8 mouse cellular contexts compared by ENCODE assay signal in the genomic region with DNA sequence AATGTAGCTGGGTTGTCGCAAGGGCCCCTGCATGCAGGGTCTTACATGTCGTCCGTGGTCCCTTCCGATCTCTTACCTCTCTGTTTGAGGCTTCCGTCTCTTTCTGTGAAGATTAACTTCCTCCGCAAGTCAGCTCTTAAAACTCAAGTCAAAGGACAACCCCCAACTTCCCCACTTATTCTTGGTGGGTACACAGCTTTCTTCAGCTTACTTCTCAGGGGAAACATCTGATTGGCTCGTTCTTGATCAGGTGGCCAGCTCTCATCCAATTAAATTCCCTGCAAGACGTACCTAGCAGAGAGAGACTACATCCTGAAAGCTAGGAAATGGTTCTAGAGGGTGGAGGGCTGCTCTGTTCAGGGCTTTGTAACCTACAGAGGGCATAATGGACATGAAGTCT.
DNase-seq lines count a peak whose midpoint lies in the region; ATAC-seq and TF ChIP-seq lines count a peak whose summit lies in the region.
"Had no signal": no experiment of that assay in that cellular context is flagged by ENCODE, and none has a peak within 500 bp of the region (broad histone marks: within the 10 kb centered on the region; RNA-seq: fewer than 3 reads in every experiment).

No protein-coding gene starts in this region.

- 60% methylated on average over 8 of the region's 8 CpGs for WGBS in lung, adult 2 months
- WGBS in hindbrain, embryonic 13.5 days: 82% methylated on average over 8 of the region's 8 CpGs
- 72% methylated on average over 8 of the region's 8 CpGs for WGBS in small intestine, adult 2 months

- no peak for TF ChIP-seq POLR2A in lung, adult 2 months (IDR thresholded peaks at IDR 0.05; ENCODE audit: borderline replicate concordance, extremely low read depth, low read depth, low read length)
- TF ChIP-seq POLR2A in small intestine, adult 2 months (IDR thresholded peaks at IDR 0.05; ENCODE audit: low read depth, low read length): no peak

- no peak overlapping the region for H3K9ac ChIP-seq in ES-E14 (ENCODE audit: insufficient read depth, low read depth, low read length, poor library complexity, severe bottlenecking)
- H3K9ac ChIP-seq in hindbrain, embryonic 13.5 days: no peak overlapping the region

- H3K27ac ChIP-seq in ES-E14 (ENCODE audit: insufficient read depth, low read depth, low read length, poor library complexity, severe bottlenecking): no peak overlapping the region
- peak overlapping the region; percentile 86 for H3K27ac ChIP-seq in hindbrain, embryonic 13.5 days
- no peak overlapping the region for H3K27ac ChIP-seq in small intestine, adult 2 months (ENCODE audit: insufficient read depth, low read depth, low read length)
- H3K27ac ChIP-seq in gastrocnemius, adult 2 months: no peak overlapping the region

- H3K27me3 ChIP-seq in hindbrain, embryonic 13.5 days: no peaks in the 10 kb centered on the region
- no peaks in the 10 kb centered on the region for H3K27me3 ChIP-seq in small intestine, adult 2 months (ENCODE audit: control insufficient read depth, insufficient read depth, low read length)

- DNase-seq in lung, adult 2 months: no peak
- no peak for DNase-seq in lung, postnatal 25 days (ENCODE audit: low spot score)
- peak; percentile 40 for DNase-seq in ES-E14 (ENCODE audit: low read depth, low spot score)
- DNase-seq in gastrocnemius, adult 2 months: no peak
- DNase-seq in urinary bladder, adult 18-20 months (ENCODE audit: low spot score in 2 of 2): no peak
- DNase-seq: cerebellum, adult 9-11 months had no signal

- intact Hi-C loops in gastrocnemius, adult 2 months (cut with DNase I): no loop called here

- H3K4me2 ChIP-seq in hindbrain, embryonic 13.5 days: no peak overlapping the region

- ATAC-seq in hindbrain, embryonic 13.5 days (ENCODE audit: low FRiP score): no peak

- no peaks in the 10 kb centered on the region for H3K9me3 ChIP-seq in ES-E14 (ENCODE audit: control insufficient read depth, insufficient read depth, low read depth, low read length)
- no peaks in the 10 kb centered on the region for H3K9me3 ChIP-seq in hindbrain, embryonic 13.5 days

- no peaks in the 10 kb centered on the region for H3K36me3 ChIP-seq in ES-E14 (ENCODE audit: control insufficient read depth, insufficient read depth, low read length, poor library complexity, severe bottlenecking)
- no peaks in the 10 kb centered on the region for H3K36me3 ChIP-seq in hindbrain, embryonic 13.5 days
- no peaks in the 10 kb centered on the region for H3K36me3 ChIP-seq in small intestine, adult 2 months (ENCODE audit: control insufficient read depth, insufficient read depth, low read length)

- TF ChIP-seq CTCF in lung, adult 2 months (IDR thresholded peaks at IDR 0.05; ENCODE audit: insufficient read depth, low read length): no peak
- TF ChIP-seq CTCF in small intestine, adult 2 months (IDR thresholded peaks at IDR 0.05; ENCODE audit: extremely low read depth, insufficient read length, insufficient replicate concordance, low read depth, low read length): no peak
- no peak for TF ChIP-seq CTCF in gastrocnemius, adult 2 months (IDR thresholded peaks at IDR 0.05)

- in situ Hi-C loops in ES-E14 (cut with MboI; ENCODE audit: low sequenced_read_pairs in 2 of 2, unreplicated experiment in 2 of 2): no loop called here

- H3K4me3 ChIP-seq in lung, adult 2 months (replicated peaks; ENCODE audit: extremely low read depth, low read depth, low read length): peak overlapping the region; percentile 24
- peak overlapping the region in 1 of 2 experiments; percentile 34; a peak in 2 of 4 replicates for H3K4me3 ChIP-seq in ES-E14 (ENCODE audit: insufficient read depth in 1 of 2, low read depth in 1 of 2, low read length in 2 of 2, poor library complexity in 1 of 2, severe bottlenecking in 1 of 2)
- H3K4me3 ChIP-seq in hindbrain, embryonic 13.5 days: no peak overlapping the region
- peak overlapping the region; percentile 24; the same call in 1 of the 2 replicates for H3K4me3 ChIP-seq in small intestine, adult 2 months (ENCODE audit: low read depth, low read length)
- H3K4me3 ChIP-seq in gastrocnemius, adult 2 months: no peak overlapping the region

- peaks cover 11% of the 10 kb centered on the region for H3K4me1 ChIP-seq in lung, adult 2 months (ENCODE audit: control insufficient read depth, insufficient read depth, low read length)
- peaks cover 5 to 14% of the 10 kb centered on the region in 2 experiments; a peak in 3 of 4 replicates for H3K4me1 ChIP-seq in ES-E14 (ENCODE audit: control insufficient read depth in 2 of 2, insufficient read depth in 2 of 2, low read length in 2 of 2, poor library complexity in 1 of 2)
- H3K4me1 ChIP-seq in hindbrain, embryonic 13.5 days (replicated peaks): peaks cover 54% of the 10 kb centered on the region
- H3K4me1 ChIP-seq in small intestine, adult 2 months (ENCODE audit: control insufficient read depth, insufficient read depth, insufficient read length, low read length): peaks cover 4% of the 10 kb centered on the region

TF ChIP-seq in ES-E14, 5 proteins besides CTCF, POLR2A, EP300 and RAD21:
- no peak for TF ChIP-seq CHD2 (IDR thresholded peaks at IDR 0.05; ENCODE audit: low read depth, low read length)
- no peak for TF ChIP-seq ZNF384 (IDR thresholded peaks at IDR 0.05; ENCODE audit: low read depth, low read length)

Comparison
In these comparisons a context has a peak if more than half of its experiments do, and no peak if none do; other contexts are left out.
1. H3K4me3 ChIP-seq: peak in lung, adult 2 months (single experiment) and small intestine, adult 2 months (single experiment); none in hindbrain, embryonic 13.5 days (single experiment) and gastrocnemius, adult 2 months (single experiment).